8 mouse cellular contexts compared by ENCODE assay signal in the genomic region with DNA sequence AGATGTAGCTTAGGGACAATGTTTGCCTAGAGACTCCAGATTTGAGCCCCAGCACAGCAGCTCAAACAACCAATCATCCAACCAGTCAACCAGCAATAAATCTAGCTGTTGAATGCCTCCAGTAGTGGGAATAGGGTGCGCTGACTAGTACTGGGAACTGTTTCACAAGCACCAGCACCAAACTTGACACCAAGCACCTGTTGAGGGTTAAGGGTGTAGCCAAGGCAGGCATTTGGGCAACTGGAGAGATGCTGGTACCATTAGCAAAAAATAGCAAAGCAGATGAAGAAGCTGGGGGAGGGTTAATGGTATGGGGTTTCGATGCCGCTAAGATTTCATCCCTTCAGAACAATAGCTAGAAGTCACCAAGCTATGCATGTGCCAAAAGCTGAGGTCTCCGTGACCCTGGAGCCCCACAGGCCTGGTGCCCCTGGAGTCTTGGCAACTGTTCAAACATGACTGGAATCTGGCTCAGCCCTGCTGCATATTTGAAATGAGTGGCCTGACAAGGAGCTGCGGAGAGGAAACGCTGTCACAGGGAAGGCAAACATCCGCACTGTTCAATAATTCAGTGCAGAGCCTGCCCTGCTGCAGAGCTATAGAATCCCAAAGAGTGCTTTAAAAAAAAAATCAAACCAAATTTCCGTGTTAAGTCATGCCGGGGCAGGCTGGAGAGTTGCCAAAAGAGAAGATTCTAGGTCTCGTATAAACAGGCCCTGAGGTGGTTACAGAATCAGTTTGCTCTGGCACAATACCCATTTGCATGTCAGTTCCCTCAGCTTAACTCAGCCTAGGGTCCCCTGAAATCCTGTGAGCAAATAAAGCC.
DNase-seq lines count a peak whose midpoint lies in the region; ATAC-seq lines count a peak whose summit lies in the region.

No protein-coding gene starts in this region.

- H3K27ac ChIP-seq in embryonic facial prominence, embryonic 13.5 days: peak overlapping the region; percentile 91
- peak overlapping the region; percentile 93 for H3K27ac ChIP-seq in heart, embryonic 13.5 days (replicated peaks)
- H3K27ac ChIP-seq in kidney, embryonic 15.5 days: peak overlapping the region; percentile 80
- H3K27ac ChIP-seq in stomach, embryonic 14.5 days (ENCODE audit: low read length): peak overlapping the region; percentile 34; the same call in 1 of the 2 replicates

- intact Hi-C loops in left cerebral cortex, postnatal 10 days (cut with DNase I): no loop called here

- peaks cover 34% of the 10 kb centered on the region for H3K4me1 ChIP-seq in embryonic facial prominence, embryonic 13.5 days
- peaks cover 49% of the 10 kb centered on the region for H3K4me1 ChIP-seq in heart, embryonic 13.5 days
- peaks cover 44% of the 10 kb centered on the region for H3K4me1 ChIP-seq in kidney, embryonic 15.5 days
- H3K4me1 ChIP-seq in stomach, embryonic 14.5 days (ENCODE audit: control insufficient read depth, insufficient read depth, low read length): peaks cover 18% of the 10 kb centered on the region

- WGBS in embryonic facial prominence, embryonic 13.5 days: 12% methylated on average over 10 of the region's 10 CpGs
- WGBS in heart, embryonic 13.5 days: 14% methylated on average over 10 of the region's 10 CpGs
- WGBS in kidney, embryonic 15.5 days: 19% methylated on average over 10 of the region's 10 CpGs
- 13% methylated on average over 10 of the region's 10 CpGs for WGBS in stomach, embryonic 14.5 days

- no peaks in the 10 kb centered on the region for H3K36me3 ChIP-seq in embryonic facial prominence, embryonic 13.5 days
- H3K36me3 ChIP-seq in heart, embryonic 13.5 days: no peaks in the 10 kb centered on the region
- no peaks in the 10 kb centered on the region for H3K36me3 ChIP-seq in kidney, embryonic 15.5 days
- no peaks in the 10 kb centered on the region for H3K36me3 ChIP-seq in stomach, embryonic 14.5 days (ENCODE audit: control insufficient read depth, insufficient read depth, low read length)

- peak overlapping the region; percentile 47 for H3K4me2 ChIP-seq in embryonic facial prominence, embryonic 13.5 days
- peak overlapping the region; percentile 42 for H3K4me2 ChIP-seq in heart, embryonic 13.5 days
- H3K4me2 ChIP-seq in kidney, embryonic 15.5 days: peak overlapping the region; percentile 36
- peak overlapping the region; percentile 23 for H3K4me2 ChIP-seq in stomach, embryonic 14.5 days (replicated peaks; ENCODE audit: low read depth, low read length)

- DNase-seq in left cerebral cortex, postnatal 10 days (ENCODE audit: extremely low spot score in 1 of 2, low spot score in 2 of 2): peak; percentile 20 to 77
- no peak for DNase-seq in left cerebral cortex, adult 9 months (ENCODE audit: low spot score in 2 of 2)
- DNase-seq in lung, postnatal 10 days: peak; percentile 86

- 0 out of 2 replicates have a peak overlapping the region, but pooled peaks have one; percentile 9 for H3K4me3 ChIP-seq in embryonic facial prominence, embryonic 13.5 days
- no peak overlapping the region for H3K4me3 ChIP-seq in heart, embryonic 13.5 days
- no peak overlapping the region for H3K4me3 ChIP-seq in kidney, embryonic 15.5 days (replicated peaks)
- H3K4me3 ChIP-seq in stomach, embryonic 14.5 days (ENCODE audit: low read depth, low read length): no peak overlapping the region

- ATAC-seq in embryonic facial prominence, embryonic 13.5 days (ENCODE audit: insufficient number of reproducible peaks, insufficient read depth, low FRiP score, low TSS enrichment, low read depth): peak; percentile 73; the same call in 1 of the 2 replicates
- ATAC-seq in heart, embryonic 13.5 days (ENCODE audit: extremely low read depth, insufficient number of reproducible peaks, low FRiP score, low TSS enrichment): peak; percentile 55; the same call in 1 of the 2 replicates
- ATAC-seq in kidney, embryonic 15.5 days (replicated peaks; ENCODE audit: low FRiP score): peak; percentile 41
- peak; percentile 34; the same call in 1 of the 2 replicates for ATAC-seq in stomach, embryonic 14.5 days (ENCODE audit: insufficient number of reproducible peaks, insufficient read depth, low FRiP score, low read depth)
- no peak for ATAC-seq in megakaryocyte progenitor cell, adult 5-6 weeks (replicated peaks; ENCODE audit: poor library complexity)

- peak overlapping the region; percentile 40 for H3K9ac ChIP-seq in embryonic facial prominence, embryonic 13.5 days
- H3K9ac ChIP-seq in heart, embryonic 13.5 days: peak overlapping the region; percentile 66
- H3K9ac ChIP-seq in kidney, embryonic 15.5 days: no peak overlapping the region
- H3K9ac ChIP-seq in stomach, embryonic 14.5 days (replicated peaks; ENCODE audit: low read depth, low read length): no peak overlapping the region

- no peaks in the 10 kb centered on the region for H3K9me3 ChIP-seq in embryonic facial prominence, embryonic 13.5 days
- H3K9me3 ChIP-seq in heart, embryonic 13.5 days: no peaks in the 10 kb centered on the region
- no peaks in the 10 kb centered on the region for H3K9me3 ChIP-seq in kidney, embryonic 15.5 days (replicated peaks)
- no peaks in the 10 kb centered on the region for H3K9me3 ChIP-seq in stomach, embryonic 14.5 days (ENCODE audit: control insufficient read depth, low read depth, low read length)

- no peaks in the 10 kb centered on the region for H3K27me3 ChIP-seq in embryonic facial prominence, embryonic 13.5 days
- no peaks in the 10 kb centered on the region for H3K27me3 ChIP-seq in heart, embryonic 13.5 days (replicated peaks)
- no peaks in the 10 kb centered on the region for H3K27me3 ChIP-seq in kidney, embryonic 15.5 days
- no peaks in the 10 kb centered on the region for H3K27me3 ChIP-seq in stomach, embryonic 14.5 days (ENCODE audit: control insufficient read depth, insufficient read depth, low read length)

Comparison
In these comparisons a context has a peak if more than half of its experiments do, and no peak if none do; other contexts are left out.
1. DNase-seq: peak in left cerebral cortex, postnatal 10 days (2 of 2) and lung, postnatal 10 days (single experiment); none in left cerebral cortex, adult 9 months (0 of 2).
2. H3K27ac ChIP-seq: peak in every context shown above with its lines; median percentile 93 in heart, embryonic 13.5 days; 91 in embryonic facial prominence, embryonic 13.5 days; 80 in kidney, embryonic 15.5 days; 34 in stomach, embryonic 14.5 days.
3. H3K9ac ChIP-seq: peak in embryonic facial prominence, embryonic 13.5 days (single experiment) and heart, embryonic 13.5 days (single experiment); none in kidney, embryonic 15.5 days (single experiment) and stomach, embryonic 14.5 days (single experiment).
4. Peak in every context shown above with its lines, with median percentiles within 50 percentile points of each other: H3K4me2 ChIP-seq.